Mouse (Mus musculus) megakaryocyte progenitor cell, adult 5-6 weeks (primary cell): Measurements from ENCODE around the gene Sik3. TPM values are rescaled to one million over a fixed set of nuclear protein-coding genes. Genes with fewer than 3 reads are reported as not detected.
"Not testable (repeated sequence)": the region's sequence is repeated elsewhere in the genome, so short reads cannot be mapped to it uniquely, and the experiment has no call there.

Source experiments
- ATAC-seq: replicated peaks from 2 replicates; pipeline ENCODE4 v1.8.0; 2016; ENCODE audit warnings: mild to moderate bottlenecking, moderate TSS enrichment, inconsistent platforms; ENCODE audit not compliant: poor library complexity
- total RNA-seq, 2 experiments: library from RNA; stranded (forward) in 1 of 2; stranded (reverse) in 1 of 2; fragments of 157-497, 149-512 nt in 1 of 2; fragments of 200-1000 nt in 1 of 2; gene quantifications; 2 replicates each; pipeline versions ENCODE4 v1.2.3 to v1.2.4; 2015 to 2017

The Sik3 gene
- total RNA-seq, 2 experiments from 2014 or later: 13.3 to 26.8 TPM

GRCm38 (mm10) chr9:46146437-46146836 lies 133.8 kb downstream of the Sik3 start:
- no peak for ATAC-seq

DNA sequence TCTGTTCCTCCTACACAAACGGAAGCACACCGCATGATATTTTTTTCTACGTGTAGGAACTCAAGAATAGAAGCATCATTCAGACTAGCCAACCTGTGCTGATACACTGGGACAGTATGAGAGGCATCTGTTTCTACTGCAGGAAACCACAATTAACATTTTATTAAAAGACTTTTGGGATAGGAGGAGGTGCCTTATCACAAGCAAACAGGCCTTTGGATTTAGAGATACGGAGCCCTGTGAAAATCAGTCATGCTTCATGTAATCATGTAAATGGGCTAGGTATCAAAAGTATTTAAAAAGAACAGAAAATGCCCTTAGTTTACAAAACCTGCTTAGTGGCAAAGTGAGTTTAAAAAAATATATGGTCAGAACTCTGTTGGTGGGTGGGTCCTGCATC lies 136.1 kb downstream of the Sik3 start:
- ATAC-seq: peak; percentile 36

DNA sequence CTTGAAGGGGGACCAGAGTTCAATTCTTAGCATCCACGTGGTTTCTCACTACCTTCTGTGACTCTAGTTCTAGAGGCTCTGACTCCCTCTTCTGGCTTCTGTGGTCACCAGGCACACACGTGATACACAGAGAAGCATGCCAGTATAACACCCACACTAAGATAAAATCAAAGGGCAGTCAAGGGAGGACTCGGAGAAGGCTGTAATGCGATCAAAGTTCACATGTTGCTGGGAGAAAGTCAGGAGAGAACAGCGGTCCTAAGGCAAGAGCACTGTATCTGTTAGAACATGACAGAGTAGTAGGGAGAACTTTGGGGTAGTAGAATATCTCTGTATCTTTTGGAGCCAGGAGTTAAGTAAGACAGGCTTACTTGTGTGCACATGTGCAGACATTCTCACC lies 136.8 kb downstream of the Sik3 start:
- ATAC-seq: peak; percentile 45

GRCm38 (mm10) chr9:46150116-46150515 lies 137.5 kb downstream of the Sik3 start:
- ATAC-seq: 0 out of 2 replicates have a peak, but pooled peaks have one; percentile 23

GRCm38 (mm10) chr9:46150890-46151703 lies 138.5 kb downstream of the Sik3 start:
- no peak for ATAC-seq

- no peak for ATAC-seq
These were observed 139.1 kb downstream of the Sik3 start for GRCm38 (mm10) chr9:46151704-46152040.

GRCm38 (mm10) chr9:46152067-46153015 lies 139.7 kb downstream of the Sik3 start:
- ATAC-seq: no peak

DNA sequence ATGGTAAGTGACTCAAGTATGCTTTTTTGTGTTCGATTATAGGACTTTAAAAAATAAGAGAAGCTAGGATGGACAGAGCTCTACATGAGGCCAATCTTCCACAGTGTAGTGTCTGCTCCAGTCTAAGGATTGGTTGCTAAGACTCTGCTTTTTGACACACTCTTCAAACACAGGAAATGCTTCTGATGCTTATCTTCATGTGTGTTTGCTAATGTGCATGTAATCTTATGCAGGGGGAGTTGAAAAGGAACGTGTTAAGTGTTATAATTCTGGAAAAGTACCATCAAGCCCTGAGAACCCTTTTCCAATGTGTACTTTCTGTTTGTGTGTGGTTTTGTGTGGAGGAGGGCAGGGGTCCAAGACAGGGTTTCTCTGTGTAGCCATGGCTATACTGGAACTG lies 141.8 kb downstream of the Sik3 start:
- ATAC-seq: no peak

- no peak for ATAC-seq
These were observed 142.4 kb downstream of the Sik3 start for GRCm38 (mm10) chr9:46155026-46155425.

GRCm38 (mm10) chr9:46155818-46156217 lies 143.2 kb downstream of the Sik3 start:
- not testable (repeated sequence) for ATAC-seq

- no peak for ATAC-seq
These were observed 144.1 kb downstream of the Sik3 start for GRCm38 (mm10) chr9:46156711-46157110.

DNA sequence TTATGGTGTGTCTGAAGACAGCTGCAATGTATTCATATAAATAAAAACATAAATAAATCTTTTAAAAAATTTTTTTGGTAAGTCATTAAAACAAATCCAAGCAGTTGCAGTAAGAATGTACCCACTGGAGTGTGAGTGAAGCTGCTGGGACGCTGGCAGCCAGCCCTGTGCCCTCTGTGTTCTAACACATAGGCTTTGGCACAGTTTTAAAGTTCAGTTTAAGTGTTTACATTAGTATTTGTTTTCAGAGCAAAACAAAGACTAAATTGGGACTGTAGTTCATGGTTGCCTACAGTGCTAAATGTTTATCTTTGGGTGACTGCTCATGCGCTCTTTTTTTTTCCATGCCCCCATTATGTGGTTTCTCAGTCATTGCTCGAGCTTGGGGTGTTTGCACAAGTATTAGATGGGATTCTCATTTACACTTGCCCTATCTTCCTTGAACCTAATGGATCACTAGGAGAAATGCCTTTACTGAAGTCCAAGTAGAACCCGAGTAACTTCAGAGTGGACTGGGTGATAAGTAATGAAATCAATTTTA lies 145.7 kb downstream of the Sik3 start:
- ATAC-seq: no peak

GRCm38 (mm10) chr9:46163430-46163829 lies 150.8 kb downstream of the Sik3 start:
- no peak for ATAC-seq

- ATAC-seq: no peak
These were observed 156.2 kb downstream of the Sik3 start for GRCm38 (mm10) chr9:46168802-46169201.

GRCm38 (mm10) chr9:46172251-46172650 lies 159.6 kb downstream of the Sik3 start:
- no peak for ATAC-seq

DNA sequence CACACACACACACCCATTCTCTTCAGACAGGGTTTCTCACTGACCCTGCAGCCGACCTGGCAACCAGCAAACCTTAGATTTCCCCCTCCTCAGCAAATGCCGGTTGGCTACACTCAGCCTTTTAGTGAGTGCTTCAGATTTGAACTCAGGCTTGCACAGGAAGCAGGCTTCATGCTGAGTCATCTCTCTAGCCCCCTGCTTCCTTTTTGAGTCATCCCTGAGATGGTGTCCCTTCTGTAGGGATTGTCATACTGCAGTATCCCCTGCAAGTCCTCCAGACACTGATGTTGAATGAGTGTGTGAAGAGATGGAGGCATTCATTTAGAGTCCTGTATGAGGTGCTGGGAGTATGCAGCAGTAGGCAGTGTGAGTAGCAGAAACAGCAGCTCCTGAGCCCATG lies 160.3 kb downstream of the Sik3 start:
- peak; percentile 36; the same call in 1 of the 2 replicates for ATAC-seq

DNA sequence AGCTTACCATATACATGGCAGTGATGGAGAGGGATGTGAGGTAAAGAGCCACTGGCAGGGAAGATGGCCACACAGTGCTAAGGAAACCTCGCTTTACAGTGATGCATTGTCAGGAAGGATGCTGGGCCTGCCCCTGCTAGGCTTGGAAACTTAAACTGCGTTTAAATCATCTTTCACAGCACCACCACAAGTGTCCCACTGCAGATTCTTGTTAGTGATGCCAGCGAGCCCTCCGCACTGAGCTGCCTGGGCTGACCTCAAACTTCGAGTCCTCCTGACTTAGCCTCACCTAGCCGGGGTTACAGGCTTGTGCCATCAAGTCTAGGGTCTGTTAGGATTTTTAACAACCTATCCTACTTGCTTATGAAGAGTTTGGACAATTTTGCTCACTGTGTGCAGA lies 161.3 kb downstream of the Sik3 start:
- ATAC-seq: no peak

GRCm38 (mm10) chr9:46174770-46175294 lies 162.2 kb downstream of the Sik3 start:
- ATAC-seq: no peak

DNA sequence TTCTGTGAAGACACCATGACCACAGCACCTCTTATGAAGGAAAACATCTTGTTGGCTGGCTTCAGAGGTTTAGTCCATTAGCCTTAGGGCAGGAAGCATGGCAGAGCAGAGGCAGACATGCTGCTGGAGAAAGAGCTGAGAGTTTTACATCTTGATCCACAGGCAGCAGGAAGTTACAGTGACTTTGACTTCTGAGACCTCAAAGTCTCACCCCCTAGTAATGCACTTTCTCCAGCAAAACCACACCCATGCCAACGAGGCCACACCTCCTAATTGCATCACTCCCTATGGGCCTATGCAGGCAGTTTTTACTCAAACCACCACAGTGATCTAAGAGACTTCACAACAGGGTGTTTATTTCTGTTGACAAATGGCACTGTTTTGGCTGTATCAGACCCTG lies 162.7 kb downstream of the Sik3 start:
- peak; percentile 96 for ATAC-seq

- 0 out of 2 replicates have a peak, but pooled peaks have one; percentile 20 for ATAC-seq
These were observed 163.3 kb downstream of the Sik3 start for GRCm38 (mm10) chr9:46175938-46176375.

DNA sequence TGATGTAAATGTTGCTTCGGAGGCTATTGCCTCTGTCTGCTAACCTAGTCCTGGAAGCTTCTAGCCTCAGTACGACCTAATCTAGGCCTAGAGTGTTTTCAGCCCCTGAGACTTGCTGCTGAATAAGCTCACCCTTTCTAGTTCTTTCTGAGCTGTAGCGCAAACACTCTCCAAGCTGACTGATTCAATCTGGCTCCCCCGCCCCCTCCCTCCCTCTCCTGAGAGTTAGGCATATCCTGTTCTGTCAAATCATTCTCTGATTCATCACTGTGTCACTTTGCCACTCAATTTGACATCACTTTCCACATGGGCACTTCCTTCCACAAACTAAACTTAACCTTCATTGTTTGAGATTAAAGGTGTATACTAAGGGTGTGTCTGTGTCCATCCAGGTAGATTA lies 164.0 kb downstream of the Sik3 start:
- no peak for ATAC-seq
